Mouse (Mus musculus) CH12.LX (cell line): ENCODE data around the gene B3galt1.

ENCODE experiments used
- CTCF ChIP-seq, 2 experiments: IDR thresholded peaks in 1 of 2; conservative IDR thresholded peaks in 1 of 2; 2 replicates each; pipeline ENCODE4 v1.5.1; 2011 to 2012; ENCODE audit warnings: low read depth in 2 of 2, low read length in 2 of 2, improper control_type of control experiment in 1 of 2, inconsistent platforms in 1 of 2, mild to moderate bottlenecking in 1 of 2, moderate library complexity in 1 of 2
- HCFC1 ChIP-seq: IDR thresholded peaks from 2 replicates; pipeline ENCODE4 v1.6.1; 2012; ENCODE audit warnings: low read depth, mild to moderate bottlenecking, inconsistent platforms, low read length, improper control_type of control experiment
- MAFK ChIP-seq: IDR thresholded peaks from 2 replicates; pipeline ENCODE4 v1.6.1; 2011; ENCODE audit warnings: low read length, improper control_type of control experiment; ENCODE audit not compliant: insufficient replicate concordance
- MYC ChIP-seq: IDR thresholded peaks from 2 replicates; pipeline ENCODE4 v1.6.1; 2011; ENCODE audit warnings: low read depth, mild to moderate bottlenecking, improper control_type of control experiment, low read length
- POLR2A ChIP-seq: IDR thresholded peaks from 2 replicates; pipeline ENCODE4 v1.6.1; 2011; ENCODE audit warnings: low read depth, mild to moderate bottlenecking, improper control_type of control experiment, low read length
- SIN3A ChIP-seq: IDR thresholded peaks from 2 replicates; pipeline ENCODE4 v1.6.1; 2012; ENCODE audit warnings: low read length, improper control_type of control experiment, inconsistent platforms
- TBP ChIP-seq: conservative IDR thresholded peaks from 2 replicates; pipeline ENCODE4 v1.6.1; 2011; ENCODE audit warnings: low read depth, low read length, improper control_type of control experiment
- UBTF ChIP-seq: IDR thresholded peaks from 2 replicates; pipeline ENCODE4 v1.6.1; 2012; ENCODE audit warnings: low read depth, mild to moderate bottlenecking, inconsistent platforms, low read length, improper control_type of control experiment, moderate library complexity
- USF1 ChIP-seq: IDR thresholded peaks from 2 replicates; pipeline ENCODE4 v1.6.1; 2014; ENCODE audit warnings: low read depth, mild to moderate bottlenecking, inconsistent platforms, low read length, improper control_type of control experiment
- ZC3H11A ChIP-seq: IDR thresholded peaks from 2 replicates; pipeline ENCODE4 v1.6.1; 2012; ENCODE audit warnings: low read depth, mild to moderate bottlenecking, inconsistent platforms, low read length, improper control_type of control experiment
- ZNF384 ChIP-seq: IDR thresholded peaks from 2 replicates; pipeline ENCODE4 v1.6.1; 2012; ENCODE audit warnings: low read depth, low read length, improper control_type of control experiment, inconsistent platforms

- no peak for TF ChIP-seq POLR2A
- no peak for TF ChIP-seq CTCF (conservative IDR thresholded peaks at IDR 0.05 in 1 of 2, IDR thresholded peaks at IDR 0.05 in 1 of 2; ENCODE audit: low read depth in 2 of 2, low read length in 2 of 2)
- TF ChIP-seq SIN3A = no peak
- TF ChIP-seq ZNF384 = no peak
- no peak for TF ChIP-seq MAFK
- no peak for TF ChIP-seq MYC
- no peak for TF ChIP-seq ZC3H11A
- TF ChIP-seq TBP = no peak
- TF ChIP-seq HCFC1 = no peak
- no peak for TF ChIP-seq UBTF
- no peak for TF ChIP-seq USF1
Observed at GRCm38 (mm10) chr2:68104641-68105040, 539.0 kb downstream of the B3galt1 start.
